Mouse (Mus musculus): ENCODE results near the gene Parvg.

Parvg gene

GRCm38 (mm10) chr15:84351342-84351741 is 27.5 kb downstream of the Parvg start:
- no peak for DNase-seq (ENCODE audit: low read depth, low spot score)

- DNase-seq (ENCODE audit: low read depth, low spot score): no peak
Observed at GRCm38 (mm10) chr15:84351915-84352844, 28.4 kb downstream of the Parvg start.

GRCm38 (mm10) chr15:84355081-84355480 is 31.3 kb downstream of the Parvg start:
- DNase-seq (ENCODE audit: low read depth, low spot score): no peak

- no peak for DNase-seq (ENCODE audit: low read depth, low spot score)
Observed at GRCm38 (mm10) chr15:84364746-84365145, 40.9 kb downstream of the Parvg start.

- peak; percentile 28 for DNase-seq (ENCODE audit: low read depth, low spot score)
Observed at GRCm38 (mm10) chr15:84365675-84366381, 42.0 kb downstream of the Parvg start.

GRCm38 (mm10) chr15:84366574-84366989 is 42.8 kb downstream of the Parvg start:
- no peak for DNase-seq (ENCODE audit: low read depth, low spot score)

GRCm38 (mm10) chr15:84367402-84367801 is 43.6 kb downstream of the Parvg start:
- no peak for DNase-seq (ENCODE audit: low read depth, low spot score)

- DNase-seq (ENCODE audit: low read depth, low spot score): no peak
Observed at GRCm38 (mm10) chr15:84372801-84373200, 49.0 kb downstream of the Parvg start.

- no peak for DNase-seq (ENCODE audit: low read depth, low spot score)
Observed at GRCm38 (mm10) chr15:84378734-84379133, 54.9 kb downstream of the Parvg start.

- no peak for DNase-seq (ENCODE audit: low read depth, low spot score)
Observed at GRCm38 (mm10) chr15:84380181-84380580, 56.4 kb downstream of the Parvg start.

- no peak for DNase-seq (ENCODE audit: low read depth, low spot score)
Observed at GRCm38 (mm10) chr15:84384066-84384465, 60.2 kb downstream of the Parvg start.

GRCm38 (mm10) chr15:84385995-84386565 is 62.3 kb downstream of the Parvg start:
- no peak for DNase-seq (ENCODE audit: low read depth, low spot score)

GRCm38 (mm10) chr15:84388698-84389131 is 64.9 kb downstream of the Parvg start:
- DNase-seq (ENCODE audit: low read depth, low spot score): no peak

GRCm38 (mm10) chr15:84392131-84392530 is 68.3 kb downstream of the Parvg start:
- DNase-seq (ENCODE audit: low read depth, low spot score): no peak

All from 3T3-L1 (cell line).